Mouse (Mus musculus) embryonic facial prominence, embryonic 15.5 days (tissue): ENCODE data around the gene En2. TPM values are rescaled to one million over a fixed set of nuclear protein-coding genes. Genes with fewer than 3 reads are reported as not detected.

ENCODE experiments used
- ATAC-seq: fragments of 200-750 bp; cut with Nextera tagmentation; 2 replicates; pipeline ENCODE4 v1.8.0; 2017; ENCODE audit warnings: low read depth, moderate TSS enrichment; ENCODE audit not compliant: insufficient number of reproducible peaks, low FRiP score, low TSS enrichment
- H3K27ac ChIP-seq: fragments of 300-500 bp; sonication (generic); replicated peaks from 2 replicates; pipeline ENCODE4 v1.5.1; 2015; ENCODE audit warnings: mild to moderate bottlenecking, inconsistent platforms
- H3K27me3 ChIP-seq: fragments of 300-500 bp; sonication (generic); 2 replicates; pipeline ENCODE4 v1.6.1; 2015; ENCODE audit warnings: inconsistent platforms
- H3K36me3 ChIP-seq: fragments of 300-500 bp; sonication (generic); 2 replicates; pipeline ENCODE4 v1.6.1; 2015; ENCODE audit warnings: mild to moderate bottlenecking, inconsistent platforms
- H3K4me1 ChIP-seq: fragments of 300-500 bp; sonication (generic); 2 replicates; pipeline ENCODE4 v1.6.1; 2015; ENCODE audit warnings: inconsistent platforms
- H3K4me2 ChIP-seq: fragments of 300-500 bp; sonication (generic); replicated peaks from 2 replicates; pipeline ENCODE4 v1.6.1; 2015; ENCODE audit warnings: mild to moderate bottlenecking, inconsistent platforms
- H3K4me3 ChIP-seq: fragments of 300-500 bp; sonication (generic); replicated peaks from 2 replicates; pipeline ENCODE4 v1.5.1; 2015; ENCODE audit warnings: mild to moderate bottlenecking, inconsistent platforms
- H3K9ac ChIP-seq: fragments of 300-500 bp; sonication (generic); 2 replicates; pipeline ENCODE4 v1.6.1; 2015; ENCODE audit warnings: inconsistent platforms
- H3K9me3 ChIP-seq: fragments of 300-500 bp; sonication (generic); replicated peaks from 2 replicates; pipeline ENCODE4 v1.6.1; 2016; ENCODE audit warnings: inconsistent platforms
- WGBS: fragments of 180-500 bp; shearing (Covaris S2); methylation state at CpG from one replicate; pipeline ENCODE4 v1.1.7; 2015; 5-methylcytosine and 5-hydroxymethylcytosine counted together
- polyA plus RNA-seq: library from polyadenylated mRNA; unstranded; fragments of >200 nt; fragmentation: Nextera tagmentation; extraction: Ambion mirVana; gene quantifications from 2 replicates; pipeline ENCODE4 v1.2.1, GENCODE M21; 2015

Gene En2
- polyA plus RNA-seq, 1 experiment from 2014 or later: not detected

DNA sequence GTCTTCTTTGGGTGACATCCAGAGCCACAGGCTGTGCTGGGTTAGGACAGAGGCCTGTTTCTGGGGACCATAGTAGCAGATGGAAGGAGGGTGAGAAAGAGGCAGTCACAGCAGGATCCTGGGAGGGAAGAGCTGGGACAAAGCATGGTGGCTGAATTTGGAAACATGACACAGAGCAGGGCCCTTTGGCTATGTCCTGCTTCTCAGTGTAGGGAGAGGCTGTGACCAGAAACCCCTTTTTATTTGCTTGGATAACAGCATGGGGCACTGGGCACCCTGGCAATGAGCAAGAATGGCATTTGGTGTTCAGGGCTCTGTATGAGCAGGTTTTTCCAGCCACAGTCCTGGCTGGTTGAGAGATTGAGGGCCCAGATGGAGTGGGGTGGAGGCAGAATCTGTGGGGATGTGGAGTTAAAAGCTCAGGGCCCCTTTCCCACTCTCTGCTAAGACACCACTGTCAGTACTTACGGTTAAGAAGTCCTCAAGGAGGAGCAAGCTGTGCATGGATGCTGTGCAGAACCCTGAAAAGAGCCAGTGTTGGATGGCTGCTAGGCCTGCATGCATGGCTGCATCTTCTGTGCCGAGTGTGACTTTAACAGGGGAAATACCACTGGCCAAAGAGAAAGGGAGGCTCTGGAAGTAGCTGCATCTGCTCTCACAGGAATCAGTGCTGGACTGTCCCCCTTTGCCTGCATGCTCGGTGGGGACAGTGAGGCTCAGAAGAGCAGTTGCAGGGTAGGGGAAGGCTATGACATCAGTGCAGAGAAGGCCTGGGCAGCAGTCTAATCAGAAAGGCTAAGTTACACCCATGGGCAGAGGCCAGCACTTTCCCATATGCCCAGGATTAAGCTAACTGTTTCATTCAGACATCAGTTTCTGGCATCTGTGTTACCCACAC lies 26.0 kb downstream of the En2 start:
- Histone ChIP-seq H3K4me2 (no peak overlapping the region), H3K4me3 (no peak overlapping the region), H3K27me3 (peaks cover 9% of the 10 kb centered on the region; the same call in 1 of the 2 replicates), H3K36me3 (no peaks in the 10 kb centered on the region), H3K4me1 (no peaks in the 10 kb centered on the region), H3K9ac (no peak overlapping the region), H3K9me3 (no peaks in the 10 kb centered on the region), H3K27ac (no peak overlapping the region)
- WGBS: 40% methylated on average over 3 of the region's 3 CpGs
- no peak for ATAC-seq

DNA sequence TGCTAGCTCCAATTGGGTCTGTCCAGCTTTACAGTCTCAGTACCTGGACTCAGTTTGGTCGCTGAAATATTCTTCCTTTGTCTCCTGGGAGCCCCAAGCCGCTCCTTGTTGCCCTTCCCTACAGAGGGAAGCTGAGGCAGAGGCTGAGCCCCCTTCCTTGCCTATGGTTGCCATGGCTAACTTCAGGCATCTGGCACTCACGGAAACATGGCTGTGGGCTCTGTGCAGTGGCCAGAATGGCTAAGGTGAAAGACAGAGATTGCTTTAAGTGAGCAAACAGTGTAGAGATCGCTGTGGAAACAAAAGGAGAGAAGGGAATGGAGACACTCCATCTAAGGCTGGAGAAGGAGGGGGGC lies 26.6 kb downstream of the En2 start:
- Histone ChIP-seq H3K4me1 (no peaks in the 10 kb centered on the region), H3K4me3 (no peak overlapping the region), H3K36me3 (no peaks in the 10 kb centered on the region), H3K27me3 (peaks cover 9% of the 10 kb centered on the region; the same call in 1 of the 2 replicates), H3K27ac (no peak overlapping the region), H3K9me3 (no peaks in the 10 kb centered on the region), H3K9ac (no peak overlapping the region), H3K4me2 (no peak overlapping the region)
- ATAC-seq: no peak
- 44% methylated on average over 4 of the region's 4 CpGs for WGBS

DNA sequence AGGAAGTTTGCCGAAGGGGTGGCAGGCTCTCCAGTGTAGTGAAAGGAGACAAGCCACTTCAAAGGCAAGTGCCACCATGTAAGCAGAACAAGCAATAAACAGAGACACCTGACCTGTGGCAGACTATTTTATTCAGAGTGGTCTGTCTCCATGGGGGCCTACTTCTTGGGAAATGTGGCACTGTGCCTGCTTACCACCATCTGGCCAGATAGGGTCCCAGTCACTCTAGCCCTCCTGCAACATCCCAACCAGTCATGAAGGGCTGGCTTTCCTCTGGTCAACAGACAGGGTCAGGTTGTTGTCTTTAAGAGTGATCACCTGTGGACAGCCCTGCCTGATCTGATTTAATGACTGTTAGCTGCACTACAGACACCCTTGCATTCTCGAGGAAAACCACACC lies 30.0 kb downstream of the En2 start:
- Histone ChIP-seq H3K27me3 (peaks cover 18% of the 10 kb centered on the region; the same call in 1 of the 2 replicates), H3K4me1 (no peaks in the 10 kb centered on the region), H3K4me3 (no peak overlapping the region), H3K36me3 (no peaks in the 10 kb centered on the region), H3K4me2 (no peak overlapping the region), H3K27ac (no peak overlapping the region), H3K9me3 (no peaks in the 10 kb centered on the region), H3K9ac (no peak overlapping the region)
- ATAC-seq: no peak
- WGBS: 52% methylated on average over 2 of the region's 2 CpGs

DNA sequence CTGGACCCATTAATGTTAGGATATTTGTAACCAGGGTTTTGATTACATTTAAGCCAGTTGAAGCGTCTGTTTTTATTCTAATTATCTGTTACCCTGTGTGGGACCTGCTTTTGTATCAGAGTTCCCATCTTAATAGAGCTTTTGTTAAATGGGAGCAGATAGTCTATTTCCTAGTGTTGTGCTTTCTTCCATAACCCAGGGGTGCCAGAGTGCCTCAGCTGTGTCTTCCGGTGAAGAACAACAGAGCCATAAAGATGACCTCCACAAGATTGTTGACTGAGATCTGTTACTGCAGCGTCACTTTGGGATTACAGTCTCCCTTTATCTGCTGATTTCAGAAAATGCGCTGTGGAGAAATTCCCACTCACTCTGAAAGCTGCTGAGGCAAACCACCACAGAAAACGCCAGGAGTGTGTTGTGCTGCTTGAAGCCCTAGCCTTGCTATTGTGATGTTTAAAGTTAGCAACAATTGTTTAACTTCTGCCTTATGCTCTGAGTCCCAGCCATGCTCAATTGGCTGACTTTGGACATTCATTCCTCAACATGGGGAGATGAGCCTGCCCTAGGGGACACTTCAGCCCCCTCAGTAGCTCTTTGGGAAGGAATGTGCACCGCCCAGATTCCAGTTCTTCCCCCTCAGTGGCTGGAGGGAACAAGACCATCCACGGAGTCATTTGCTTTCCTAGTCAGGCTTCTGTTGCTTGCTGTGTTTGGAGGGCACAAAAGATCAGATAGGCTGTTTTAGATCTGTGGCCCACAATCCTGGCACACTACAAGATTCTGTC lies 33.8 kb downstream of the En2 start:
- H3K36me3 ChIP-seq: no peaks in the 10 kb centered on the region
- no peak overlapping the region for H3K9ac ChIP-seq
- no peaks in the 10 kb centered on the region for H3K4me1 ChIP-seq
- 32% methylated on average over 7 of the region's 7 CpGs for WGBS
- H3K9me3 ChIP-seq: no peaks in the 10 kb centered on the region
- no peak overlapping the region for H3K4me3 ChIP-seq
- H3K27me3 ChIP-seq: peaks cover 29% of the 10 kb centered on the region
- no peak for ATAC-seq
- no peak overlapping the region for H3K27ac ChIP-seq
- no peak overlapping the region for H3K4me2 ChIP-seq

DNA sequence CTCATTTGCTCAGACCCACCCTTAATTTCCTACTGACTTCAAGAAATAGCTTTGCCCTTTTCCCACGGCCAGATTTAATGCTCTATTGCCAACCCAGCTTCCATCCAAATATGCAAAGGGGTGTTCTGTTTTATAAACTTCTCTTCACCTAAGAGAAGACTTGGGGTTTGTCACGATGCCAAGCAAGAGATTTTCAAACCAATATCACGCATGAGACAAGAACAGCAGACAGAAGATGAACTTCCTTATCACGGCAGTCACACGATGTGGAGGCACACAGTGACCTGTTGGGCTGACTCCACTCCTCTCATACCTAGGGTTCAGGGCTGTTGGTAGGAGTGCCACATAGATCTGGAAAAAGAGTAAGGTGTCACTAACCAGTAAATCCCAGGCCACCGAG lies 37.6 kb downstream of the En2 start:
- no peak for ATAC-seq
- H3K9ac ChIP-seq: no peak overlapping the region
- no peaks in the 10 kb centered on the region for H3K36me3 ChIP-seq
- no peaks in the 10 kb centered on the region for H3K4me1 ChIP-seq
- H3K4me2 ChIP-seq: no peak overlapping the region
- no peak overlapping the region for H3K27ac ChIP-seq
- 74% methylated on average over 6 of the region's 6 CpGs for WGBS
- H3K9me3 ChIP-seq: no peaks in the 10 kb centered on the region
- H3K27me3 ChIP-seq: peaks cover 59% of the 10 kb centered on the region
- H3K4me3 ChIP-seq: no peak overlapping the region

DNA sequence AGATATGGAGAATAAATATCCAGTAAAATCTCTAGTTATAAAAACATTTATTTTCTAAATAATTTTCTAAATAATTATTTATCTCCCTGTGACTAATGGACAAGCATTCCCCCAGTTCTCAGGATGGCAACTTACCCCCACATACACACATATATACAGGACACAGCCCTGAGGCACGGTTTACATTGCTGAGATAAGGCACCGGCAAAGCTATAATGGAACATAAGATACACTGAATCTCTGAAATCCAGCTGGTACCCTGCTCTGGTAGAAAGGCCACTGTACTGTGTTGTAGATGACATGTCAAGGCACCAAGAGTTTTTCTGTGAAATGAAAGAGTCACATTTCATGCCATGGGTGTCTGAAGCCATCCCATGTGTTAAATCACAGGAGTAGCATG lies 39.2 kb downstream of the En2 start:
- H3K4me1 ChIP-seq: peaks cover 3% of the 10 kb centered on the region
- H3K36me3 ChIP-seq: no peaks in the 10 kb centered on the region
- H3K9me3 ChIP-seq: no peaks in the 10 kb centered on the region
- no peak overlapping the region for H3K9ac ChIP-seq
- no peak overlapping the region for H3K27ac ChIP-seq
- peaks cover 66% of the 10 kb centered on the region for H3K27me3 ChIP-seq
- 79% methylated on average over 2 of the region's 2 CpGs for WGBS
- no peak for ATAC-seq
- H3K4me3 ChIP-seq: no peak overlapping the region
- no peak overlapping the region for H3K4me2 ChIP-seq

DNA sequence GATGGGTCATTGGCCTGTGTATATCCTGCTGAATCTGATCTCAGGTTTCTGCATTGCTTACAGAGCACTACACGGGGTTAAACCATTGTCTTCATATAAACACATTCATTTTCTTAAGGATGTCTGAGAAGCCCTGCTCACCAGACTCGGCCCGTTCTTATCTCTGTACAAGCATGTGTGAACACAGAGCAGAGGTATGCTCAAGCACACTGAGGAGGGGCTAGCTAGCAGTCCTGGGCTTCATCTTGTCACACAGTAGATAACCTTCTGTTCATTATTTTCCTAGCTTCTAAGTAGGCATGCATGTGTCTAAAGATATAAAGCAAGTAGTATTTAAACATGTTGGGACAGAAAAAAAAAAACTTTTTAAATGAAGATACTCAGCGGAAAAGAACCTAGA lies 41.0 kb downstream of the En2 start:
- ATAC-seq: no peak
- H3K27ac ChIP-seq: no peak overlapping the region
- H3K27me3 ChIP-seq: peaks cover 78% of the 10 kb centered on the region
- WGBS: 52% methylated on average over 4 of the region's 4 CpGs
- H3K4me3 ChIP-seq: no peak overlapping the region
- no peaks in the 10 kb centered on the region for H3K9me3 ChIP-seq
- no peak overlapping the region for H3K4me2 ChIP-seq
- H3K9ac ChIP-seq: no peak overlapping the region
- peaks cover 9% of the 10 kb centered on the region for H3K4me1 ChIP-seq
- no peaks in the 10 kb centered on the region for H3K36me3 ChIP-seq

DNA sequence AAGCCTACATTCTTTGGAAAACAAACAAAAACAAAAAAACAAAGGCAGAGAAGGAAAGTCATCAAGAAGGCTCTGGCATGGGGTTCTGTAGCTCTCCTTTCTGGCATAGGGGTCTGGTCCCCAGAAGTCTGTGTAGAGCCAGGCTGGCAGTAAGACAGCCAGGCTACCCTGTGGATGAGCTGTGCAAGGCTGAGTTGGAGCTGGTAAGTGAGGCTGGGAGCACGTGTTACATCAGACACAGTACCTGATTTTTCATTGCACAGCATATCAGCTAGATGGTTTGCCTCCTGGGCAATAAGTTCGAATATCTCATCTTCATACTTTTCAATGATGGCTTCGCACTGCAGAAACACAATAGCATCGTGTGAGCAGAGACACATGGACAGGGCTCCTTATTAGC lies 41.5 kb downstream of the En2 start:
- H3K27ac ChIP-seq: no peak overlapping the region
- H3K27me3 ChIP-seq: peaks cover 84% of the 10 kb centered on the region
- no peak overlapping the region for H3K4me3 ChIP-seq
- H3K36me3 ChIP-seq: no peaks in the 10 kb centered on the region
- no peaks in the 10 kb centered on the region for H3K9me3 ChIP-seq
- 52% methylated on average over 4 of the region's 4 CpGs for WGBS
- no peak overlapping the region for H3K4me2 ChIP-seq
- no peak overlapping the region for H3K9ac ChIP-seq
- H3K4me1 ChIP-seq: peaks cover 9% of the 10 kb centered on the region
- ATAC-seq: no peak

DNA sequence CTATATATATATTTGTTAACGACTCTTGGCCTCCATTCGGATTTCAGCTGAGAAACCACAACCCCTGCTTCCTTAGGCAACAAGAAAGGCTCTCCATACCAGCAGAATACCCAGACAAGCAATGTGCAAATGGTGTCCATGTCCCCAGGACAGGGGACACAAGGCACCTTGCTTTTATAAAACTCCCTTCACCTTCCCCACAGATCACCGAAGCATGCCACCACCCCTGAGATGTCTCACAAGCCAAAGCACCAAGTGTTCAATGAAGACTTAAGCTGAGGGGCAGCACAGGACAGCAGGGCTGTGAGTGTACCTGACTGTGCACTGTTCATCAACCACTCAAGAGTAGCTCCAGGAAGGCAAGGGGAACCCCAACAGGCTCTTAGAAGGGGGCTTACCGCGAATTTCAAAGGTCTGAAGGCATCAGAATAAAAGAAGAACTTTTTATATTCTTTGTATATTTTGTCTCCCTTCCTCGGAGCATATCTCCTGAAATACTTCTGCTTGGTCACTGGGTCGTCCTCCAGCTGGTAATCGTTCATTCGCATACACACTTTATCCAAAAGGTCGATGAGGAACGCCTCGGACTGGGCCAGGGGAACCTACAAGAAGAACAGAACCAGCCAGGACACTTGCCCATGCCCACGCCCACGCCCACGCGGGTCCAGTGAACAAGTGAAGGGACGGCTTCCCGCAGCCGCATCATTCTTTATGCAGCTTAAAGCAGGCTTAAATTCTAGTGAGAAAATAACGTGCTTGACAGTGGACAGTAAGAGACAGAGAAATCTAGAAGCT lies 43.4 kb downstream of the En2 start:
- no peak overlapping the region; the same call in 1 of the 2 replicates for H3K4me3 ChIP-seq
- no peaks in the 10 kb centered on the region for H3K36me3 ChIP-seq
- ATAC-seq: no peak
- WGBS: 10% methylated on average over 20 of the region's 20 CpGs
- H3K27ac ChIP-seq: no peak overlapping the region
- H3K27me3 ChIP-seq: peaks cover 90% of the 10 kb centered on the region
- H3K4me1 ChIP-seq: peaks cover 9% of the 10 kb centered on the region
- H3K4me2 ChIP-seq: no peak overlapping the region; the same call in 1 of the 2 replicates
- no peaks in the 10 kb centered on the region for H3K9me3 ChIP-seq
- no peak overlapping the region for H3K9ac ChIP-seq

DNA sequence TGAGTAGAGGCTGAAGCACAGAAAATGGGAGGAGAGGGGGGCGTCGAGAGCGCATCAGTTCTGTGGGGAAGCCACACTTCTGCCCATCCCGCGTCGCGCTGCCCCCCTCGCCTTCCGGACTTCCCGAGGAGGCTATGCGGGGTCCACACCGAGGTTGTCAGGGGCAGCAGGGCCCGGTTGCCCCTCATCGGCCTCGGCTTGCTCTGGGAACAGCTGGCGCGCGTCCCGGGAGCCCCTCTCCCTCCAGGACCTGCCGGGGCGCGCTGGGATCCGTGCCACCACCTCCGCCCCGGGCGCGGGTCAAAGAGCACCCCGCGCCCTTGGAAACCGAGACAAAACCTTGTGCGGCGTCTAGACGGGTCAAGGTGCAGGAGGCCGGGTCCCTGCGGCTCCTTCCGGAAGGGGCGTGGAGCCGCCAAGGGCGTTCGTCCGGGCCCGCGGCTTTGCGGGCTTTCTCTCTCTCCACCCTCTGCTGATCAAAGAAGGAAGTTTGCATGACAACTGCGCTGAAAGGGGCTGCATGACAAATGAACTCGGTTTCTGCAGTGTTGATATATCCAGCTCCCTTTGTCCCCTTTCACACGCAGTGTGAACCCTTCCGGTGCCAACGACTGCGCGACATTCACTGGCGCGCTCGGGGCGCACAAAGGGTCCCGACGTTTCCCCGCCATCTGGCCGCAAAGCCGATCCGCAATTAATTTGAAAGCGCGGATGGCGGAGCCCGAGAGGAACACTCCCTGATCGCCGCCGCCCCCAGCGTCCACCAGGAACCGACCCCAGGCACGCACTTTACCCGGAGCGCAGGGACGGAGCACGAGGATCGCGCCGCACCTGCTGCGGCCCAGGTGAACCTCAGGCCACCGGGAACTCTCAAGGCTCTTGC lies 44.3 kb downstream of the En2 start:
- Histone ChIP-seq H3K36me3 (no peaks in the 10 kb centered on the region), H3K4me3 (peak overlapping the region; percentile 32), H3K27me3 (peaks cover 91% of the 10 kb centered on the region), H3K4me2 (peak overlapping the region; percentile 51), H3K9ac (no peak overlapping the region), H3K9me3 (no peaks in the 10 kb centered on the region), H3K4me1 (peaks cover 9% of the 10 kb centered on the region), H3K27ac (no peak overlapping the region)
- no peak for ATAC-seq
- under 1% methylated on average over 80 of the region's 80 CpGs for WGBS
